Mouse (Mus musculus): ENCODE data around the gene Acot13. TPM values are rescaled to one million over a fixed set of nuclear protein-coding genes. Genes with fewer than 3 reads are reported as not detected.

Gene Acot13
- polyA plus RNA-seq (2012; rRNA removed; ENCODE audit: low replicate concordance): 38.7 and 80.1 TPM in 2 replicates

DNA sequence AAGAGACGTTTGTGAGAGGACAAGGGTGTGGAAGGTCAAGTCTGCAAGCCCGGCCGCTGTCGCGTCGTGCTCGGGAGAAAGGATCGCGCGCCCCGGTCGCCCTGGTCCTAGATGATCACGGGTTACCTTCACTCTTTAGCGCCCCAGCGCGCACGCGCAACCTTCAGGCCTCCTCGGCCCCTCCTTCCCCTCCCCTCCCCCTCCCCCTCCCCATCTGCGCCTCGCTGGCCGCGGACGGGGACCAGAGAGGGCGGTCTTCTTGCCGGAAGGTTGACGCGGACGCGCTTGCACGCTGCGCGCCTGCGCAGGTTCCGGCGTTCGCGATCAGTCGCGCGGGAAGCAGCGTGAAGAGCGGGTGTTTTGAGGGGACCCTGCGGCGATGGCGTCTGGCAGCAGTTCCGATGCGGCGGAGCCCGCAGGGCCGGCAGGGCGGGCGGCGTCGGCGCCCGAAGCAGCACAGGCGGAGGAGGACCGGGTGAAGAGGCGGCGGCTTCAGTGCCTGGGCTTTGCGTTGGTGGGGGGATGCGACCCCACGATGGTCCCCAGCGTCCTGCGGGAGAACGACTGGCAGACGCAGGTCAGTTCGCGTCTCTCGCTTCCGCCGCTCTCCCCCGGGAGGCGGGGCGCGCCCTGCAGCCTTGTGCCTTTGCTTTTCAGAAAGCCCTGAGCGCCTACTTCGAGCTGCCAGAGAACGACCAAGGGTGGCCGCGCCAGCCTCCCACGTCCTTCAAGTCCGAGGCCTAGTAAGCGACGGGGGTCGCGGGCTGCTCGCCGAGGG lies at the start of gene Acot13, which contains the start of gene Tdp2:
TSS of gene Acot13 (minus strand) at position 188 of the 778 bp plus-strand sequence.
TSS of gene Tdp2 (plus strand) at position 327 of the 778 bp plus-strand sequence.

DNA sequence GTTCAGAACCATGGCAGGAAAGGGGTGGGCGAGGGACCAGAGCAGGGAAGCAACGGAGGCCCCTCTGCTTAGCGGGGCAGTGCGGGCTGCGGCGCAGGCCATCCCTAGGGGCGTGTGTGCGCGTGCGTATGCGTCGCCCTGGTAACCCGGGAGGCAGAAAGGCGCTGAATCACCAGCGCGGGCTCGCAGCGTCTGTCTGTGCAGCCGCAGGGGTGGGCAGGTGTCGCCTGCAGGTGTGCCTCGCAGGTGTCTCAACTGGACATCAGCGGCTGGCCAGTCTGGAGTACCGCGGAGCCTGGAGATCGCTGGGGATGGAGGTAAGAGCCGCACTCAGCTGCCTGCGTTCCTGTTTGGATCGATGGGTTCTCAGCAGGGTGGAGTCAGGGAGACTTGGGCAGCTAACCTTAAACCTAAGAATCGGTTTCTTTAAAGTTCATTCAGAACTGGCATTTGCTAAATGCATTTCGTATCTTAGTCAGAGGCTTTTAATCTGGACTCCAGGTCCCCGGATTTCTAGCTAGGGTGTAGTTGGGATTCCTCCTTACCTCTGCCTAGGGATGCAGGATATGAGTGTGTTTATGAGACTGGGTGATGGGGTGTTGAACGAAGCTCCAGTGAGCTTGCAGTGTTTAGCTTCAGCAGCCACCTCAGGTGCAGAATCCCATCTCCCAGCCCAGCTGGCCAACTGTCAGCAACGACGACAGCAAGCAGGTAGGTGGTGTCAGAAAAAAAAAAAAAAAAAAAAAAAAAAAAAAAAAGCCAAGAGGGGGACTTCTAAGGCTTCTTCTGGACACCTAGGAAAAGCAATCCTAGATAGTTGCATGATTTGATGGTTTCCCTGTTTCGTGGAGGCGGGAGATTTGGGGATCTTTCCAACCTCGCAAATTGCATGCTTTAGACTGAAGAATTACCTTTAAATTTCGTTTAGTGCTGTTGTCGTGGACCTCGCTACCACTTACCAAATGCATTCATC lies 13.9 kb upstream of the Acot13 start, which contains the start of gene D130043K22Rik:
TSS of gene D130043K22Rik (plus strand) at position 153 of the 973 bp plus-strand sequence.

GRCm38 (mm10) chr13:24801308-24801921 lies 29.9 kb downstream of the Acot13 start, which contains the start of gene BC005537:
TSS of gene BC005537 (plus strand) at chr13:24801657.

Other genes starting within 250 kb of the Acot13 start
- 22.1 and 26.8 TPM in 2 replicates for gene Ripor2, start 249.4 kb downstream of the Acot13 start, polyA plus RNA-seq (2012; rRNA removed; ENCODE audit: low replicate concordance)
- gene Armh2, start 90.3 kb downstream of the Acot13 start, polyA plus RNA-seq (2012; rRNA removed; ENCODE audit: low replicate concordance): not detected in 2 replicates
- 0.99 and 2.4 TPM in 2 replicates for gene Gmnn, start 69.6 kb downstream of the Acot13 start, polyA plus RNA-seq (2012; rRNA removed; ENCODE audit: low replicate concordance)
- gene BC005537, start 29.9 kb downstream of the Acot13 start, polyA plus RNA-seq (2012; rRNA removed; ENCODE audit: low replicate concordance): 32.9 and 35.8 TPM in 2 replicates
- 10.8 and 13.5 TPM in 2 replicates for gene Tdp2, start 139 bp upstream of the Acot13 start, polyA plus RNA-seq (2012; rRNA removed; ENCODE audit: low replicate concordance)
- gene D130043K22Rik, start 13.6 kb upstream of the Acot13 start, polyA plus RNA-seq (2012; rRNA removed; ENCODE audit: low replicate concordance): 0.02 TPM in 1 of 2 replicates, not detected in the other
- gene Aldh5a1, start 106.1 kb upstream of the Acot13 start, polyA plus RNA-seq (2012; rRNA removed; ENCODE audit: low replicate concordance): 4.6 and 7.9 TPM in 2 replicates
- gene Gpld1, start 111.6 kb upstream of the Acot13 start, polyA plus RNA-seq (2012; rRNA removed; ENCODE audit: low replicate concordance): 1.9 and 2.3 TPM in 2 replicates
- gene Mrs2, start 188.8 kb upstream of the Acot13 start, polyA plus RNA-seq (2012; rRNA removed; ENCODE audit: low replicate concordance): 19.4 and 29.1 TPM in 2 replicates
- gene Dcdc2a, start 224.5 kb upstream of the Acot13 start, polyA plus RNA-seq (2012; rRNA removed; ENCODE audit: low replicate concordance): not detected in 2 replicates